Mouse (Mus musculus) embryonic facial prominence, embryonic 14.5 days (tissue): Measurements from ENCODE around the gene Astn2. TPM values are rescaled to one million over a fixed set of nuclear protein-coding genes. Genes with fewer than 3 reads are reported as not detected.
A peak's percentile ranks its signal among the peaks of the same experiment; 100 is the strongest.

Source experiments
- ATAC-seq: fragments of 200-750 bp; cut with Nextera tagmentation; 2 replicates; pipeline ENCODE4 v1.8.0; 2017; ENCODE audit warnings: low read depth, moderate number of reproducible peaks, moderate TSS enrichment
- DNase-seq: peaks from one replicate; pipeline ENCODE4 v3.0.0-alpha.2; 2015; ENCODE audit warnings: low spot score
- H3K27ac ChIP-seq: fragments of 300-500 bp; sonication (generic); replicated peaks from 2 replicates; pipeline ENCODE4 v1.5.1; 2014; ENCODE audit warnings: low read depth, mild to moderate bottlenecking, low read length, moderate library complexity
- H3K27me3 ChIP-seq: fragments of 300-500 bp; sonication (generic); replicated peaks from 2 replicates; pipeline ENCODE4 v1.6.1; 2014; ENCODE audit warnings: low read length; ENCODE audit not compliant: control insufficient read depth, insufficient read depth
- H3K36me3 ChIP-seq: fragments of 300-500 bp; sonication (generic); 2 replicates; pipeline ENCODE4 v1.6.1; 2014; ENCODE audit warnings: low read length, mixed read lengths; ENCODE audit not compliant: control insufficient read depth, insufficient read depth
- H3K4me1 ChIP-seq: fragments of 300-500 bp; sonication (generic); 2 replicates; pipeline ENCODE4 v1.6.1; 2014; ENCODE audit warnings: antibody characterized with exemption, low read length; ENCODE audit not compliant: control insufficient read depth, insufficient read depth
- H3K4me2 ChIP-seq: fragments of 300-500 bp; sonication (generic); 2 replicates; pipeline ENCODE4 v1.6.1; 2014; ENCODE audit warnings: low read depth, mild to moderate bottlenecking, low read length, moderate library complexity, mixed read lengths
- H3K4me3 ChIP-seq: fragments of 300-500 bp; sonication (generic); 2 replicates; pipeline ENCODE4 v1.5.1; 2014; ENCODE audit warnings: low read depth, mild to moderate bottlenecking, low read length
- H3K9ac ChIP-seq: fragments of 300-500 bp; sonication (generic); 2 replicates; pipeline ENCODE4 v1.6.1; 2014; ENCODE audit warnings: low read depth, mild to moderate bottlenecking, low read length, moderate library complexity, mixed read lengths
- H3K9me3 ChIP-seq: fragments of 300-500 bp; sonication (generic); 2 replicates; pipeline ENCODE4 v1.6.1; 2016; ENCODE audit warnings: low read length; ENCODE audit not compliant: control insufficient read depth
- WGBS: fragments of 180-500 bp; shearing (Covaris S2); extraction: QIAGEN DNeasy Blood & Tissue Kit; methylation state at CpG from one replicate; pipeline ENCODE4 v1.1.7; 2014; 5-methylcytosine and 5-hydroxymethylcytosine counted together
- polyA plus RNA-seq: library from polyadenylated mRNA; unstranded; fragments of >200 nt; fragmentation: Nextera tagmentation; extraction: Ambion mirVana; gene quantifications from 2 replicates; pipeline ENCODE4 v1.2.1, GENCODE M21; 2014

The Astn2 gene
- polyA plus RNA-seq, 1 experiment from 2014 or later, result 1.0 TPM

DNA sequence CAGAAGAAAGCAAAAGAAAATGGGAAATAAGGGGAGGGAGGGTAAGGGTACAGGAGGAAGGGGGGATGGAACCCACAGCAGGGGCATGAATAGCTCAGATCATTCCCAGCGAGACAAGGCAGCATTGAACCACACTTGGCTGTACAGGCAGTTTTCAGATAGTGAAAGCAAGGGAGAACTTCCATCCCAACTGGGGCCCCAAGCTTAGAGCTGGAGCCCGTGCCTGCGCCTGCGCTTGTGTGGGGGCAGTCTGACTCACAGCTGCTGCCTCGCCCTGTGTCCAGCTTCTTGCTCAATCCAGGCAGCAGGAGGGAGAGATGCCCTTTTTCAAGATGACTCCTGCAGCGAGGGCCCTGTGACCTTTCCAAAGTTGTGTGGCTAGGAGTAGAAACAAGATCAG is 927.3 kb downstream of the Astn2 start:
- Histone ChIP-seq H3K4me2 (no peak overlapping the region), H3K36me3 (no peaks in the 10 kb centered on the region), H3K4me1 (no peaks in the 10 kb centered on the region), H3K27me3 (no peaks in the 10 kb centered on the region), H3K9ac (no peak overlapping the region), H3K9me3 (no peaks in the 10 kb centered on the region), H3K4me3 (no peak overlapping the region), H3K27ac (no peak overlapping the region)
- DNase-seq (peak; percentile 30), ATAC-seq (no peak)
- 41% methylated on average over 6 of the region's 6 CpGs for WGBS

DNA sequence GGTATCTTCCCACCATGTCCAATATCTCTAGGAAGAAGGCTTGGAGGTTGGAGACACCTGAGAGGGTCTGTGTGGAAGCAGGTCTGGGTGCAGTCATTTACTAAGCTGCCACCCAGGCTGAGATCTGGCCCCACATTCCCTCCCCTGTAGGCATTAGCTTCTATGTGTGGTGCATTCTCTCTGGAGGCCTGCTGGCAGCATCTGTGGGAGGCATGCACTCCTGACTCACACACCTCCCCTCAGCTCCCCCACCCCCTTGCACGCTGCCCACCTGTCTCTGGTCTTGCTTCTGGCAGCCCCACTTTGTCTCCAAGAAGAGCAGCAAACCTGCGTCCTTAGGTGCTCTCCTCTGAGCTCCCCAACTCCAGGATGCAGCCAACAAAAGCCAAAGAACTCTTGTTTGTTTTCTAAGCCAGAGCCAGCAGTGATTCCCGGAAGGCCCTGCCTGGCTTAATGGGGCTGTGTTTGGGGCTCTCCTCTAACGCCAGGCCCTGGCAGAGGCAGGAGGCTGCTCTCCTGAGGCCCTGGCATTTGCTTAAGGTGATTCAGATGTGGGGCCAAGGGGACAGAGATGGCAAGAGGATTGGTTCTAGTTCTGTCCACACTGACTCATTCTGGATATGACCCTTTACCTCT is 928.4 kb downstream of the Astn2 start:
- 37% methylated on average over 4 of the region's 4 CpGs for WGBS
- Histone ChIP-seq H3K9ac (no peak overlapping the region), H3K4me1 (no peaks in the 10 kb centered on the region), H3K9me3 (no peaks in the 10 kb centered on the region), H3K27me3 (no peaks in the 10 kb centered on the region), H3K27ac (no peak overlapping the region), H3K36me3 (no peaks in the 10 kb centered on the region), H3K4me3 (no peak overlapping the region), H3K4me2 (no peak overlapping the region)
- no peak for DNase-seq
- ATAC-seq, result no peak

DNA sequence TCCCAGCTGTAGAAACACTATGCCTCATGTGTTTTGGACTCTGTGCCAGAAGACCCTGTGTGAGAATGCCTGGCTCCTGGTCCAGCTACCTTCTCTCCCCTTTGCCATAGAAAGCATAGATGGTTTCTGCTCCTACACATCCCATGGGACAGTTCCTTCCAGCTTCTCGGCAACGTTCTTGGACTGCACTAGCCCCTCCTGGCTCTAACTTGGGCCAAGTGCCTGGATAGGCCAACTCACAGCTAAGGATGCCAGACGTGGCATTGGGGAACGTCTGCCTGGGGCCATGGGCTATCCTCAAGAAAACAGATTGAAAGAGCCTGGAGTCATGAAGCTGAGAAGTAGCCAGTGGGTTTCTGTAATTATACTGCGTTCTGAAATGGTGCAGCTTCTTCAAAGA is 931.3 kb downstream of the Astn2 start:
- Histone ChIP-seq H3K9ac (no peak overlapping the region), H3K4me3 (no peak overlapping the region), H3K4me1 (no peaks in the 10 kb centered on the region), H3K27ac (no peak overlapping the region), H3K9me3 (no peaks in the 10 kb centered on the region), H3K27me3 (no peaks in the 10 kb centered on the region), H3K36me3 (no peaks in the 10 kb centered on the region), H3K4me2 (no peak overlapping the region)
- DNase-seq, result no peak
- 65% methylated on average over 5 of the region's 5 CpGs for WGBS
- ATAC-seq, result no peak

- 79% methylated on average over 4 of the region's 4 CpGs for WGBS
Observed at GRCm38 (mm10) chr4:65449171-65449570, 955.2 kb downstream of the Astn2 start.

GRCm38 (mm10) chr4:65441746-65442145 is 962.7 kb downstream of the Astn2 start:
- Histone ChIP-seq H3K36me3 (no peaks in the 10 kb centered on the region), H3K9ac (no peak overlapping the region), H3K27ac (peak overlapping the region; percentile 24), H3K9me3 (no peaks in the 10 kb centered on the region), H3K27me3 (no peaks in the 10 kb centered on the region), H3K4me1 (peaks cover 6% of the 10 kb centered on the region; the same call in 1 of the 2 replicates), H3K4me2 (no peak overlapping the region), H3K4me3 (no peak overlapping the region)
- DNase-seq (peak; percentile 61), ATAC-seq (peak; percentile 44)
- 30% methylated on average over 4 of the region's 4 CpGs for WGBS

More at GRCm38 (mm10) chr4:65449171-65449570, 955.2 kb downstream of the Astn2 start:
- H3K9ac ChIP-seq, result no peak overlapping the region
- no peaks in the 10 kb centered on the region for H3K27me3 ChIP-seq
- DNase-seq (no peak), ATAC-seq (no peak)
- H3K27ac ChIP-seq, result no peak overlapping the region
- no peaks in the 10 kb centered on the region for H3K36me3 ChIP-seq
- H3K4me1 ChIP-seq, result no peaks in the 10 kb centered on the region
- no peak overlapping the region for H3K4me2 ChIP-seq
- H3K4me3 ChIP-seq, result no peak overlapping the region
- no peaks in the 10 kb centered on the region for H3K9me3 ChIP-seq

GRCm38 (mm10) chr4:65430804-65431203 is 973.6 kb downstream of the Astn2 start:
- ATAC-seq, result peak; percentile 75; the same call in 1 of the 2 replicates
- Histone ChIP-seq H3K4me1 (no peaks in the 10 kb centered on the region), H3K9me3 (no peaks in the 10 kb centered on the region), H3K9ac (no peak overlapping the region), H3K36me3 (no peaks in the 10 kb centered on the region), H3K27me3 (no peaks in the 10 kb centered on the region), H3K4me3 (no peak overlapping the region), H3K4me2 (no peak overlapping the region), H3K27ac (no peak overlapping the region)
- 47% methylated on average over 3 of the region's 3 CpGs for WGBS
- DNase-seq, result peak; percentile 83

GRCm38 (mm10) chr4:65427480-65427879 is 976.9 kb downstream of the Astn2 start:
- no peak overlapping the region for H3K9ac ChIP-seq
- H3K9me3 ChIP-seq, result no peaks in the 10 kb centered on the region
- no peak for ATAC-seq
- DNase-seq, result no peak
- no peaks in the 10 kb centered on the region for H3K27me3 ChIP-seq
- no peak overlapping the region for H3K27ac ChIP-seq
- no peaks in the 10 kb centered on the region for H3K4me1 ChIP-seq
- H3K4me3 ChIP-seq, result no peak overlapping the region
- WGBS, result 81% methylated on average over 3 of the region's 3 CpGs
- H3K36me3 ChIP-seq, result no peaks in the 10 kb centered on the region
- no peak overlapping the region for H3K4me2 ChIP-seq

DNA sequence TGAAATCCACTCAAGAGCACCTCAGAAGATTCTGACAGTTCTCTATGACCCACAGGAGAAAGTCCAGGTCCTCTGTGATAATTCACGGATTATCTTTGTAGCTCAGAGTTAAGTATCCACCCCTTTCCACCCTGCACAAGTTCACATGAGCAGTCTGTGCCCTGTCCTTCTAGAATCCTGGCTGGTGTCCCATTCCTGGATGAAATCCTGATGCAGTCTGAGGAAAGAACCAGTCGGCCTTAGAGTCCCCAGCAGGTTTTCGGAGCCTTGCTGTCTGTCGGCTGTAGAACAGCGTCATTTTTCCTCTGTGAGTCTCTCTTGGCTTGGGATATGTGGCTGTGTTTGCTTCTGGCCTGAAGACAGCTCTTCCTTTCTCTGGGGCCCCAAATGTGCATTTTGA is 978.0 kb downstream of the Astn2 start:
- no peak for DNase-seq
- no peaks in the 10 kb centered on the region for H3K4me1 ChIP-seq
- no peak overlapping the region for H3K9ac ChIP-seq
- H3K36me3 ChIP-seq, result no peaks in the 10 kb centered on the region
- no peak overlapping the region for H3K27ac ChIP-seq
- ATAC-seq, result no peak
- no peaks in the 10 kb centered on the region for H3K27me3 ChIP-seq
- H3K4me3 ChIP-seq, result no peak overlapping the region
- 68% methylated on average over 5 of the region's 5 CpGs for WGBS
- no peak overlapping the region for H3K4me2 ChIP-seq
- no peaks in the 10 kb centered on the region for H3K9me3 ChIP-seq

GRCm38 (mm10) chr4:65423068-65423625 is 981.3 kb downstream of the Astn2 start:
- H3K4me1 ChIP-seq, result peaks cover 10% of the 10 kb centered on the region; the same call in 1 of the 2 replicates
- no peaks in the 10 kb centered on the region for H3K27me3 ChIP-seq
- H3K27ac ChIP-seq, result no peak overlapping the region
- no peak overlapping the region for H3K9ac ChIP-seq
- ATAC-seq, result no peak
- H3K4me2 ChIP-seq, result no peak overlapping the region
- no peaks in the 10 kb centered on the region for H3K9me3 ChIP-seq
- 88% methylated on average over 3 of the region's 3 CpGs for WGBS
- H3K4me3 ChIP-seq, result no peak overlapping the region
- no peaks in the 10 kb centered on the region for H3K36me3 ChIP-seq
- no peak for DNase-seq
